Mouse (Mus musculus): ENCODE data around the gene Hmx1. TPM values are rescaled to one million over a fixed set of nuclear protein-coding genes. Genes with fewer than 3 reads are reported as not detected.

The Hmx1 gene
- total RNA-seq, 2 experiments from 2014 or later: not detected

GRCm38 (mm10) chr5:35398310-35398910, 9.5 kb downstream of the Hmx1 start:
- no peak for DNase-seq

GRCm38 (mm10) chr5:35399061-35399460, 10.2 kb downstream of the Hmx1 start:
- DNase-seq: no peak

GRCm38 (mm10) chr5:35399704-35400320, 10.9 kb downstream of the Hmx1 start:
- DNase-seq: no peak

GRCm38 (mm10) chr5:35401240-35401639, 12.3 kb downstream of the Hmx1 start:
- no peak for DNase-seq

- DNase-seq: no peak
Measured at GRCm38 (mm10) chr5:35407411-35407930, 18.6 kb downstream of the Hmx1 start.

GRCm38 (mm10) chr5:35411028-35411427, 22.1 kb downstream of the Hmx1 start:
- no peak for DNase-seq

DNA sequence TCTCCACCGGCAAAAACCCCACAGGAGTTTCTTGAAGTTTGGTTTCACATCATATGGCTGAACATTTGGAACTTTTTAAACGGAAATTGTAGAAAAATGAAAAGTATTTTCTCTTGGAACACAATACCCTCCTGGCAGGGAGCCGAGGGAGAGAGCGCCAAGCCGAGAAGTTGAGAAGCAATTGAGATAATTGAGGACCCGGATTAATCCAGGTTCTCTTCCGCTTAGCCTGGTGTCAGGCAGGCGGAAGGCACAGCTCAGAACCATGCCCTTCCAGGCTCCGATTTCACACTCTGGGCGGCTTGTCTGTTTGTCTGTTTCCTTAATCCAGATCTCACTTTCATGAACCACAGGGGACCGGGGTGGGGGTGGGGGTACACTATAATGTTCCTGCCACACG, 23.9 kb downstream of the Hmx1 start:
- DNase-seq: no peak

DNA sequence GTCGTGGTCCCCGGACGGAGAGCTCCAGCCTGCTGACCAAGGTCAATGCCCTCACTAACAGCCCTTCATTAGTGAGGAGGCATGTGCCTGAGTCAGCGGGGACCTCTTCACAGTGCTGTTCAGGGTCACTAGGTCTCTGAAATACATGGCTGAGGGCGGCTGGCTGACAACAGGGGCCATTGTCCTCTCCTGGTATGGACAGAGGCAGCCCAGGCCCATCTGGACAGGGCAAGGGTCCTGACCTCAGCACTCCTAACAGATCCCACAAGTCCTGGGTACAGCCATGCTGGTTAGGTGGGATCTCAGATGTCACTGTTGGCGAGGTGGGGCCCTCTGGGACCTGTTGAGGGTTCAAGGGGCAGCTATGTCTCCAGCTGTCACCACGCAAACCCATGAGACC, 28.8 kb downstream of the Hmx1 start:
- no peak for DNase-seq

DNA sequence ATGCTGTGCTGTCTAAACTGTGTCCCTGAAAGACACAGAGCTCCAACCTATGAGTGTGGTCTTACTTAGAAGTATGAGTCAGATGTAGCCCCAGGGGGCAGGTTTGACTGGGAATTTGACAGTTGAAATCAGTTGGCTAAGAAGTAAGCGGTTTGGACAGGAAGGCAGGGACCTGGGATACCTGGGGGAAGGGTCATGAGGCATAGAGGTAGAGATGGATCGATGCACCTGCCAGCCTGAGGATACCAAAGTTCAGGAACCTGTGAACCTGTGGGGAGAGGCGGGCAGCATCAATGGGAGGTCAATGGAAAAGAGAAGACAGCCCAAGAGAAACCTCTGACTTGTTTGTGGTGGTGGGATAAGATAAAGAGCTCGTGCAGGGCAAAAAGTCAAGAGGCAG, 32.7 kb downstream of the Hmx1 start:
- DNase-seq: no peak

DNA sequence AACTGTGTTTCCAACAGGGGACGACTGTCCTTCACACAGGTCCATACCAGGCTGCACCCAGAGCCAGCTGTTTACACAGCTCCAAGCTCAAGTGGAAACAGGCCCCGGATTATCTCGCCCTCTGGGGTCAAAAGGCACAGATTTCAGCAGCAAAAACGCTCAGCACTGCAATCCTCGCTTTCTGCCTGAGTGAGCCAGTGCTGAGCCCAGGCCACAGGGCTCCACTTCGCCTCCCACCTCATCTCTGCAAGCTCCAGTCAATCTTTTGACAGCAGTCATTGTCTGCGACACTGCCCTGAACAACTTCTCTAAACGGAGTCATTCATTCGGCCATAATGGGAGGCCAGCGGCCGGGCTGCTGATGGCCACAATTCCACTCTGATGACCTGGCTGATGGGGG, 36.3 kb downstream of the Hmx1 start:
- DNase-seq: no peak

- no peak for DNase-seq
Measured at GRCm38 (mm10) chr5:35427901-35428300, 39.0 kb downstream of the Hmx1 start.

DNA sequence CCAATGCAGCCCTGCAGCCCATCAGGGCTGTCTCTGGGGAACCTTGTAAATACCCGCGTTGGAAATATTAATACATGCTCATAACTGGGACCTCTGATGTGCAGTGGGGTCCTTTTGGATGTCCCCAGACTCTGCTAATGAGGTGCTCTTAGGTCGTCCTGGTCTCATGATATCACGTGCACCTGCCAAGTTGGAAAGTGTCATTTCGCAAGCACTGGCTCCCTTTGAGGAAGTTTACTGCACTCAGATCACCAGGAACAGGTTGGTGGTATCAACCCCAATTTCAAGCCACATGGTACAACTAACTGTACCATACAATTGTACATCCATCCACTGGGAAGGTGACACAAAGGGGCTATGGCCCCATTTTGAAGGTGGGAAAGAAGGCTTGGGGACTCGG, 39.5 kb downstream of the Hmx1 start:
- no peak for DNase-seq

- no peak for DNase-seq
Measured at GRCm38 (mm10) chr5:35432098-35432497, 43.2 kb downstream of the Hmx1 start.

GRCm38 (mm10) chr5:35434038-35434437, 45.1 kb downstream of the Hmx1 start:
- no peak for DNase-seq

GRCm38 (mm10) chr5:35434703-35435102, 45.8 kb downstream of the Hmx1 start:
- no peak for DNase-seq

GRCm38 (mm10) chr5:35438805-35439204, 49.9 kb downstream of the Hmx1 start:
- no peak for DNase-seq

DNA sequence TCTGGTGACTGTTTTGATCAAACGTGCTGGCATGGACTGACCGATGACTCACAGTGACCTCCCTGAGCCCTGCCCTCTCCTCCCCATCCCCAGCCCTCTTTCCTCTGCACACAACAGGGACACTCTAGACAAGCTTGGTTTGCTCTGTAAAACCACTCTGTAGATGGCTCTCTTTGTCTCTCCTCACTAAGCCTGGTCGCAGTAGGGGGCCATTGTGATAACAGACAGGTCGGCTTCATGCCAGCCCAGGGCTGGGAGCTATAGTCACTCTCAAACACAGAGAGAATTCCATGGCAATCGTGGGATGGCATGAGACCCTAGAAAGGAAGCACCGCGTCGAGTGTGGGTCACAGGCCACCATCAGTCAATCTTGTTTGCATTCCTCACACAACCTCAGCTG, 51.6 kb downstream of the Hmx1 start:
- DNase-seq: no peak

GRCm38 (mm10) chr5:35441411-35441810, 52.5 kb downstream of the Hmx1 start:
- DNase-seq: no peak

DNA sequence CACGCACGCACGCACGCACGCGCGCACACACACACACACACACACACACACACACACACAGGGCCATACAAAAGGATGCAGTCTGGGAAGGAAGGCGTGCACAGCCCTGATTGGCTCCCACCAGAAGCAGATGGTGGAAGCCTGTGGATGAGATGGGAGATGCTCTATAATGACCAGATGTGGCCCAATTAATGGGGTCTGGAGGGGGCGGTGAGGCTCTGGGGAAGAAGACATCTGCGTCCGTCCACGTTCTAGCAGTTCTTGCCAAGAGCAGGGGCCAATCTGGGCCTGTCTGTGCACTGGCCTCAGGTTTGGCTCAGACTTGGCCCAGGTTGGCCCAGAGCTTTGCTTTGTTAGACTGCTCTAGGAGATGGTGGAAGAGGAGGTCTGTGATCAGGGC, 55.8 kb downstream of the Hmx1 start:
- DNase-seq: no peak

DNA sequence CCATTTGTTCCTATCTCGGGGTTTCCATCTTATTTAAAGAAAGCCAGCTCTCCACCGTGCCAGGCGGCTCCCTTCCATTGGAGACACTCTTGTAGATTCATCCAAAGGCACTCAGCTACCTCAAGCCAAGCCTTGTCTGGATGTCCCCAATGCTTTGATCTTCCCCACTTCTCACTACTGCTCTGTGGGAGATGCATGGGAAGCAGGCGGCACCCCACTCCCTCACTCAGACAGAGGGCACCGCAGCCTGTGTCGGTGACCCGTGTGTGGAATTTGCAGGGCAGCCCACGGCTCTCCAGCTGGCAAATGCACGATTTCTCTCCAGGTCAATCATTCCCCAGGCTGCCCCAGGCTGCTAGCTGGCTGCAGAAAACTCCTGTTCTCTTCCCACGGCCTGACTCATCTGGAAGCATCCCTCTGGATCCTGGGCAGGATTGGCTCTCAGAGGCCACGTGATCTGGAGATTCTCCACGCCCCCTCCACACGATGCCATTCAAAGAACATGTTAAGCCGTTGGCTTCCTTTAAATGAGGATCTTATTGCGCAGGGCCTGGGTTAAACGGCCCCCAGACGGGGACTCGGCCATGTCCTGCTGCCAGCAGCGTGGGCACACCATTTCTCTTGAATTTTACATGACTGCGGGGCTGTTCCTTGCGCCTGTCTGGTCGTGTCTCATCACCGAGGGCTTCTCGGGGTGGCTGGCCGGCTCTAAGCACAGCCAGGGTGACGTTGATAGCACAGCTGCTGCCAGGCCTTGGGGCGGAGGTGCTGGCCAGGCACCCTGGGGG, 58.9 kb downstream of the Hmx1 start:
- peak; percentile 60 to 63 for DNase-seq
